Mouse (Mus musculus) neural tube, embryonic 13.5 days (tissue): ENCODE data around the gene Klhl5. TPM values are rescaled to one million over a fixed set of nuclear protein-coding genes. Genes with fewer than 3 reads are reported as not detected.

Experiments
- ATAC-seq: fragments of 200-750 bp; cut with Nextera tagmentation; 2 replicates; pipeline ENCODE4 v1.8.0; 2017; ENCODE audit warnings: low read depth, mild to moderate bottlenecking, moderate TSS enrichment, moderate library complexity
- H3K27ac ChIP-seq: fragments of 300-500 bp; sonication (generic); replicated peaks from 2 replicates; pipeline ENCODE4 v1.5.1; 2015; ENCODE audit warnings: moderate library complexity, mild to moderate bottlenecking, inconsistent platforms
- H3K27me3 ChIP-seq: fragments of 300-500 bp; sonication (generic); 2 replicates; pipeline ENCODE4 v1.6.1; 2015; ENCODE audit warnings: mild to moderate bottlenecking, inconsistent platforms
- H3K36me3 ChIP-seq: fragments of 300-500 bp; sonication (generic); 2 replicates; pipeline ENCODE4 v1.6.1; 2015; ENCODE audit warnings: mild to moderate bottlenecking, inconsistent platforms
- H3K4me1 ChIP-seq: fragments of 300-500 bp; sonication (generic); replicated peaks from 2 replicates; pipeline ENCODE4 v1.6.1; 2015; ENCODE audit warnings: inconsistent platforms
- H3K4me2 ChIP-seq: fragments of 300-500 bp; sonication (generic); 2 replicates; pipeline ENCODE4 v1.6.1; 2015; ENCODE audit warnings: inconsistent platforms, mild to moderate bottlenecking, moderate library complexity
- H3K4me3 ChIP-seq: fragments of 300-500 bp; sonication (generic); 2 replicates; pipeline ENCODE4 v1.5.1; 2015; ENCODE audit warnings: mild to moderate bottlenecking, inconsistent platforms
- H3K9ac ChIP-seq: fragments of 300-500 bp; sonication (generic); 2 replicates; pipeline ENCODE4 v1.6.1; 2015; ENCODE audit warnings: moderate library complexity, mild to moderate bottlenecking, inconsistent platforms
- H3K9me3 ChIP-seq: fragments of 300-500 bp; sonication (generic); 2 replicates; pipeline ENCODE4 v1.6.1; 2016; ENCODE audit warnings: inconsistent platforms
- WGBS: fragments of 180-500 bp; shearing (Covaris S2); methylation state at CpG from one replicate; pipeline ENCODE4 v1.1.7; 2015; 5-methylcytosine and 5-hydroxymethylcytosine counted together
- polyA plus RNA-seq: library from polyadenylated mRNA; unstranded; fragments of >200 nt; fragmentation: Nextera tagmentation; extraction: Ambion mirVana; gene quantifications from 2 replicates; pipeline ENCODE4 v1.2.1, GENCODE M21; 2015

Klhl5 gene
- polyA plus RNA-seq, 1 experiment from 2014 or later, result 60.8 TPM

DNA sequence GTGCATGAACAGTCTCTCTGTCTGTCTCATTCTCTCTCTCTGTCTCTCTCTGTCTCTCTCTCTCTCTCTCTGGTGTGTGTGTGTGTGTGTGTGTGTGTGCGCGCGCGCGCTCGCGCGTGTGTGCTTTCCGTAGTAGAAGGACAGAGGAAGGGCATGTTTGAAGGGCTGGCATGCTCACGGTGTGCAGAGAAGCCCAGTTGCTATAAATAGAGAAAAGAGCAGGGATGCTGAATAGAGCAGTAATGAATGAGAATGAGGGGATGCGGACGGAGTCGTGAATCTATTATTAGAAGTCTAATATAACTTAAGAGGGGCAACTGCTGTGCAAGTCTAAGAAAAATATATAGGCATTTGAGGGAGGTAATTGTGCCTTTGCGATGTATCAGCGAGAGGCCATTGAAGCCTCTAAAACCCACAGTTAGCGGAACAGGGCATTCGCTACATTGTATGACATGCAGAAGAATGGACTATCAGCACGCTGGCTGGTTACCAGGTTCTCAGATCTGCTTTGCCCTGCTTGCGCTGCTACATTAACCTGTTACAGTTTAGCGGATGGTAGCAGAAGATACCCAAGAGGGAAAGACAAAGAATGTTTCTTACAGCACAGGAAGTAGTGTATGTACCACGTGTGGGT, 73.9 kb downstream of the Klhl5 start:
- 0 out of 2 replicates have a peak, but pooled peaks have one; percentile 34 for ATAC-seq

DNA sequence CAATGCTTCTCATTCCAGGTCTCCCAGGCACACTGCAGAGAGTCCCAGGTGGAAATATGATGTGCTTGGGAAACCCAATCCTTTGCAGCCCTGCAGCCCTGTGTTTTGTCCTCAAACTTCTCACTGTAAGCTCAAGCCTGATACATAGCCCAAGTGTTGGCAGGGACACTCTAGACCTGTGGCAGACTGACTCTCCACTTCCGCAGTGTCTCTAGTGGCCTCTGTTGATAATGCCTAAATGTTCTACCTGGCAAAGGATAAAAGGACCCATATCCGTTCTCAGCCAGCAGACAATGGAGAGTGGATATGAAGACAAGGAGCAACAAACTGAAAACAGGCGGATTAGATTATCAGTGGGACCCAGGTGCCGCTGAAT, 74.4 kb downstream of the Klhl5 start:
- Histone ChIP-seq H3K9me3 (no peaks in the 10 kb centered on the region), H3K4me2 (peak overlapping the region; percentile 33), H3K27ac (peak overlapping the region; percentile 56; the same call in 1 of the 2 replicates), H3K27me3 (no peaks in the 10 kb centered on the region), H3K4me1 (peaks cover 32% of the 10 kb centered on the region), H3K4me3 (no peak overlapping the region), H3K9ac (peak overlapping the region; percentile 18; the same call in 1 of the 2 replicates), H3K36me3 (no peaks in the 10 kb centered on the region)
- ATAC-seq, result peak; percentile 60; the same call in 1 of the 2 replicates
- WGBS, result 84% methylated on average over 4 of the region's 4 CpGs

More for the DNA sequence above, 73.9 kb downstream of the Klhl5 start:
- peaks cover 34% of the 10 kb centered on the region for H3K4me1 ChIP-seq
- H3K4me3 ChIP-seq, result no peak overlapping the region
- H3K27ac ChIP-seq, result peak overlapping the region; percentile 56; the same call in 1 of the 2 replicates
- 45% methylated on average over 21 of the region's 21 CpGs for WGBS
- no peaks in the 10 kb centered on the region for H3K27me3 ChIP-seq
- H3K9me3 ChIP-seq, result no peaks in the 10 kb centered on the region
- no peaks in the 10 kb centered on the region for H3K36me3 ChIP-seq
- peak overlapping the region; percentile 18; the same call in 1 of the 2 replicates for H3K9ac ChIP-seq
- peak overlapping the region; percentile 33 for H3K4me2 ChIP-seq

DNA sequence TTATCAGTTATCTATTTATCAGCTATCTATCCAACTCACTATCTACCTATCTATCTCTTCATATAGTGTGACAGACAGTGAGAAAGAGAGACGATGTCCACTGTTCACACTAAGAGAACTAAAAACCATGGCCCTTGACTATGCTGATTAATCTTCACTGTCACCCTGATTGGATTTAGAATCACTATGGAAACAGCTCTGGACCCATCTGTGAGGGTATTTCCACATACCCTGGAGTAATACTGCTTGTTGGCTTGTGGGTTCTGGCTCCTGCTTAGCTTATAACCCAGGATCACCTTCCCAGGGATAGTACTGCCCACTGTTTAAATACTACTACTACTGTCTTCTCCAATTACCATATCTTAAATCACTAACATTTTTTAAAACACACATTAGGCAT, 74.9 kb downstream of the Klhl5 start:
- Histone ChIP-seq H3K9ac (no peak overlapping the region), H3K27me3 (no peaks in the 10 kb centered on the region), H3K4me1 (peaks cover 27% of the 10 kb centered on the region), H3K4me3 (no peak overlapping the region), H3K36me3 (no peaks in the 10 kb centered on the region), H3K9me3 (no peaks in the 10 kb centered on the region), H3K27ac (no peak overlapping the region), H3K4me2 (no peak overlapping the region)
- WGBS, result 59% methylated on average over 1 of the region's 1 CpGs
- ATAC-seq, result no peak

DNA sequence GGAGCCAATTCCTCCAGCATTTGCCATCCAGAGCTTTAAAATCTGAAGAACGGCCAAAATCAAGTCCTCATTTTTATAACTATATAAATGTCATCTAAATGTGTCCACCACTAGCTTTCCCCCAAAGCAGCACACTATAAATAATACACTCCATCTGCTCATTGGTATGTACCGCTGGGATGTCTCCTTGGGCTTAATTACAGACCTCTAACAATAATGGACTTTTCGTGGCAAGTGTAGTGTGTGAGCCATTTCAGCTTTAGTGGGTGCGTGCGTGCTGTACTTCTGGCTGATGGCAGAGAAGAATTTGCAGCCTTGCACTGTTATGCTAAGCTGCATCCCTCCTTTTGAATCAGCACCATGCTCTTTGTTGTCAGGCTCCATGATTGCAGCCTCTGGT, 84.3 kb downstream of the Klhl5 start:
- H3K9me3 ChIP-seq, result peaks cover 5% of the 10 kb centered on the region; the same call in 1 of the 2 replicates
- no peaks in the 10 kb centered on the region for H3K27me3 ChIP-seq
- no peak overlapping the region for H3K4me2 ChIP-seq
- no peak for ATAC-seq
- no peak overlapping the region for H3K4me3 ChIP-seq
- H3K4me1 ChIP-seq, result no peaks in the 10 kb centered on the region
- peak overlapping the region; percentile 54 for H3K27ac ChIP-seq
- H3K36me3 ChIP-seq, result 0 out of 2 replicates have a peak, but pooled peaks cover 2% of the 10 kb centered on the region
- 77% methylated on average over 5 of the region's 5 CpGs for WGBS
- H3K9ac ChIP-seq, result no peak overlapping the region

DNA sequence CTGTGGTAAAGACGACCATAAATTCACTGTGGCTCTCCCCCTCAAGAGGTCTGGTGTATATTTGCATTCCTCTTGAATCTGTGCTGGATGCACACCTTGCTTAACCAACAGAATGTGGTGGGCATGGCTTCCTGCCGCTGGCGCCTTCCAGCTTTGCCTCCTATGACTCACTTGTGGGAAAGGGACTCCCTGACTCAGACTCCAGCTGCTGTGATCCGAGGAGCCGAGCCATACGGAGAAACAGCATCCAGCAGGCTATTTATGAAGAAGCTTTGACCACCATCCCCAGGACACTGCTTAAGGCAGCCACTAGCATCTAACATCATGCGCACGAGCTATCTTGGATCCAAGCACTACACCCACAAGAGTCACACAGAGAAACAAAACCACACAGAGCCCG, 87.1 kb downstream of the Klhl5 start:
- Histone ChIP-seq H3K9ac (no peak overlapping the region), H3K4me3 (no peak overlapping the region), H3K36me3 (0 out of 2 replicates have a peak, but pooled peaks cover 2% of the 10 kb centered on the region), H3K4me1 (0 out of 2 replicates have a peak, but pooled peaks cover 4% of the 10 kb centered on the region), H3K27ac (no peak overlapping the region), H3K9me3 (peaks cover 5% of the 10 kb centered on the region; the same call in 1 of the 2 replicates), H3K27me3 (no peaks in the 10 kb centered on the region), H3K4me2 (no peak overlapping the region)
- WGBS, result 87% methylated on average over 9 of the region's 9 CpGs
- ATAC-seq, result no peak

DNA sequence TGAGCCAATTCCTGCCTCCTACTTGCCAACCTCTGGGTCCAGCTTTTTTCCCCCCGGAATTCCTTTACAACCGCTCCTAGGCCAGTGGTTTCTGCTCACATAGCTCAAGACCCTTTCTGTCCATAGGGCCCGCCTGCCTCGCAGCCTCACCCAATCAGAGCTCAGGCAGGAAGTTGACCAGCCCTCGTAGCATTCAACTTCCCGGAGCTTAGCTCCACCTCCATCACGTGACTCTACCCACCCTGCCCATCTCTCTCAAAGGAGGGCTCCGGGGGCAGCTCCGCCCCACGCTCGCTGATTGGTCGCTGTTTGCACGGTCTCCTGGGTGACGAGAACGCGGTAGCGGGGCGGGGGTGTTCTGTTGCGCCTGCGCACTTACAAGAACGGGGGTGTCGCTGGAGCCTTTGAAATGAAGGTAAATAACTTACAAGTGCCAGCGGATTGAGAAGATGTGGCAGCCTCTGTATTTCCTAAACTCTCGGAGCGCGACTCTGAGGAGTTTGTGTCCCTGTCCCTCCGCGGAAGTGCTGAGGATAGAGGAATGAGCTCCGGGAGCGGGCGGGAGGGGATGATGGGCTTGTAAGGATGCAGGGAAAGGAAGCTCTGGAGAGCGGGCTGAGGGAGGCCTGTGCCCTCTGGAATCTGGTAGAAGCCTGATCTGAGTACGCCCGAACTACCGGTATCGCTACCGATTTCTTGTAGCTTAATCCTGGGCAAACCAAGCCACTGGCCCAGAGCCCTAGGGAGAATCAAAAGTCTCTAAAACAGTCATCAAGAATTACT, 92.2 kb downstream of the Klhl5 start, which contains the start of gene Wdr19:
TSS of gene Wdr19 (plus strand) at position 351 of the 783 bp plus-strand sequence.
- peak within 1 kb of the TSS; percentile 81 for H3K4me2 ChIP-seq
- no peaks in the 10 kb centered on the region for H3K27me3 ChIP-seq
- H3K9me3 ChIP-seq, result no peaks in the 10 kb centered on the region
- H3K4me3 ChIP-seq, result peak within 1 kb of the TSS; percentile 70
- H3K4me1 ChIP-seq, result peaks cover 12% of the 10 kb centered on the region
- peak within 1 kb of the TSS; percentile 84 for H3K27ac ChIP-seq
- H3K36me3 ChIP-seq, result peaks cover 9% of the 10 kb centered on the region
- under 1% methylated on average over 37 of the region's 37 CpGs for WGBS
- ATAC-seq, result peak; percentile 99
- peak within 1 kb of the TSS; percentile 83 for H3K9ac ChIP-seq

DNA sequence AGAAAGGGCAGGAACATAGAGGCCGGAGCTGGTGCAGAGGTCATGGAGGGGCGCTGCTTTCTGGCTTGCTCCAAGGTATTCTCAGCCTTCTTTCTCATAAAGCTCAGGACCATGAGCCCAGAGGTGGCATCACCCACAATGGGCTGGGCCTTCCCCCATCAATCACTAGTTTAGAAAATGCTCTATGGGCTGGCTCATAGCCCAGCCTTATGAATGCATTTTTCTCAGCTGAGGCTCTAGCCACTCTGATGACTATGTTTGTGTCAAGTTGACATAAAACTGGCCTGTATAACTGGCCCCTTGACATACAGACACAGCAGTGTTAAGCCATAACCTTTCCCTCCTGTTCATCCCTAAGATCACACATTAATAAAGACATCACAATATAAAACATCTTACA, 97.4 kb downstream of the Klhl5 start:
- Histone ChIP-seq H3K27ac (no peak overlapping the region), H3K27me3 (no peaks in the 10 kb centered on the region), H3K9ac (no peak overlapping the region), H3K9me3 (no peaks in the 10 kb centered on the region), H3K4me2 (no peak overlapping the region), H3K4me1 (peaks cover 9% of the 10 kb centered on the region), H3K4me3 (no peak overlapping the region), H3K36me3 (peaks cover 35% of the 10 kb centered on the region)
- no peak for ATAC-seq
- 89% methylated on average over 2 of the region's 2 CpGs for WGBS

DNA sequence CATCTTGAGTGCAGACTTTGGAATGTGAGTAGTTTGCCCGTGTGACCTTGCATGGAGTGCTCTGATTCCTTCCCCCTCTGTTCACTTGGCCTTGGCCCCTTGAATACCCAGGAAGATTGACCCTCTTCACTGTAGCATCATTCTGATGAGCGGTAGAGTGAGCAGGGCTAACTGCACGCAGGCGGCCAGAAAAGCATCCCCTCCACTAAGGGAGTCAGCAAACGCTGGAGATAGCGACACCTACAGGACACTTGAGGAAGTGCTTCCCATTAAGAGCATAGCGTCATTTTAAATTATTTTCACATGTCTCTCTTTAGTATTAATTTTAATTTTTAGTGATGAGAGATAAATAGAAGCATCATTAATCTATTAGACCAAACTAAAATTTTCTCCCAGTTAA, 106.0 kb downstream of the Klhl5 start:
- Histone ChIP-seq H3K36me3 (peaks cover 8% of the 10 kb centered on the region), H3K27me3 (no peaks in the 10 kb centered on the region), H3K4me1 (no peaks in the 10 kb centered on the region), H3K4me2 (no peak overlapping the region), H3K9me3 (no peaks in the 10 kb centered on the region), H3K4me3 (no peak overlapping the region), H3K9ac (no peak overlapping the region), H3K27ac (no peak overlapping the region)
- ATAC-seq, result peak; percentile 63; the same call in 1 of the 2 replicates
- WGBS, result 22% methylated on average over 7 of the region's 7 CpGs

Other genes starting within 250 kb of the Klhl5 start
- 0.60 and 1.2 TPM in 2 replicates for gene Tlr1, start 174.0 kb upstream of the Klhl5 start, polyA plus RNA-seq
- gene Tlr6, start 147.4 kb upstream of the Klhl5 start, polyA plus RNA-seq, result 0.54 and 0.85 TPM in 2 replicates
- gene Fam114a1, start 137.5 kb upstream of the Klhl5 start, polyA plus RNA-seq, result 15.4 and 17.9 TPM in 2 replicates
- gene Tmem156, start 15.4 kb upstream of the Klhl5 start, polyA plus RNA-seq, result not detected in 2 replicates
- 10.6 and 12.4 TPM in 2 replicates for gene Wdr19, start 92.2 kb downstream of the Klhl5 start, polyA plus RNA-seq
- 37.6 and 47.2 TPM in 2 replicates for gene Rfc1, start 228.1 kb downstream of the Klhl5 start, polyA plus RNA-seq
- gene Klb, start 240.8 kb downstream of the Klhl5 start, polyA plus RNA-seq, result 0.13 and 0.18 TPM in 2 replicates